In genomic region chr11:114861057-114861456, GRCm38 (mm10) we compare ENCODE assay signal across 15 mouse cellular contexts.
"Had no signal": no experiment of that assay in that cellular context is flagged by ENCODE, and none has a peak within 500 bp of the region (broad histone marks: within the 10 kb centered on the region; RNA-seq: fewer than 3 reads in every experiment).

No protein-coding gene starts in this region.

- H3K27ac ChIP-seq: neural tube, embryonic 15.5 days; stomach, embryonic 15.5 days; stomach, postnatal 0 days had no signal

- H3K9me3 ChIP-seq: neural tube, embryonic 15.5 days; stomach, embryonic 15.5 days had no signal

- H3K9ac ChIP-seq: neural tube, embryonic 15.5 days; stomach, embryonic 15.5 days had no signal

- H3K4me3 ChIP-seq: neural tube, embryonic 15.5 days; stomach, embryonic 15.5 days had no signal

- H3K36me3 ChIP-seq: neural tube, embryonic 15.5 days; stomach, embryonic 15.5 days had no signal

- H3K4me2 ChIP-seq: neural tube, embryonic 15.5 days; stomach, embryonic 15.5 days had no signal

- DNase-seq: retina, postnatal 1 day; right cerebral cortex, adult 18-20 months; right cerebral cortex, postnatal 14 days; right cerebral cortex, postnatal 25 days; right cerebral cortex, postnatal 4 days; spleen, adult 18-20 months; thymus, adult 18-20 months; thymus, adult 2 months; thymus, postnatal 14 days; thymus, postnatal 25 days; thymus, postnatal 36 days; thymus, postnatal 4 days had no signal

- H3K27me3 ChIP-seq: neural tube, embryonic 15.5 days; stomach, embryonic 15.5 days had no signal
